In the genomic region with DNA sequence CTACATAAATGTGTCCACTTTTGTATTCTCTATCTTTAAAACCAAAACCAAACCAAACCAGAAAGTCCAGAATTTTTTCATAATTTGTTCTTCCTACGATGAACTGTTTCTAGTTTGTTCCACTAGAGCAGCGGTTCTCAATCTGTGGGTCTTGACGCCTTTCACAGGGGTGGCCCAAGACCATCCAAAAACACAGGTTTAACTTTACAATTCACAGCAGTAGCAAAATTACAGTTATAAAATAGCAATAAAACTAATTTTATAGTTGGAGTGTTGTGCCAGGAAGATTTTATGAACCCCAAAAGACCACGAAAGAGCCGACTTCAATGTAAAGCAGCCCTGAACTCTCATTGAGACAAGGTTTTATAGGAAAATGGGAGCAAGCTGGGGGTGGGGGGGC, we compare ENCODE assay signal across 40 mouse cellular contexts. TPM values are rescaled to one million over a fixed set of nuclear protein-coding genes. Genes with fewer than 3 reads are reported as not detected.
"Had no signal": no experiment of that assay in that cellular context is flagged by ENCODE, and none has a peak within 500 bp of the region (broad histone marks: within the 10 kb centered on the region; RNA-seq: fewer than 3 reads in every experiment).

No protein-coding gene starts in this region.

- H3K27ac ChIP-seq: heart, embryonic 10.5 days; heart, embryonic 13.5 days; heart, embryonic 15.5 days; hindbrain, embryonic 10.5 days; hindbrain, embryonic 12.5 days; hindbrain, embryonic 13.5 days; hindbrain, embryonic 14.5 days; hindbrain, embryonic 15.5 days; hindbrain, postnatal 0 days; intestine, embryonic 15.5 days; kidney, embryonic 15.5 days; kidney, postnatal 0 days; layer of hippocampus, adult 2 months had no signal

- H3K9ac ChIP-seq: heart, embryonic 12.5 days; heart, embryonic 13.5 days; heart, embryonic 15.5 days; hindbrain, embryonic 12.5 days; hindbrain, embryonic 13.5 days; hindbrain, embryonic 14.5 days; hindbrain, embryonic 15.5 days; intestine, embryonic 15.5 days; kidney, embryonic 15.5 days had no signal

- H3K4me2 ChIP-seq: heart, embryonic 11.5 days; heart, embryonic 12.5 days; heart, embryonic 13.5 days; heart, embryonic 15.5 days; hindbrain, embryonic 12.5 days; hindbrain, embryonic 13.5 days; hindbrain, embryonic 14.5 days; hindbrain, embryonic 15.5 days; intestine, embryonic 15.5 days; kidney, embryonic 15.5 days had no signal

- H3K9me3 ChIP-seq: heart, embryonic 15.5 days; hindbrain, embryonic 12.5 days; hindbrain, embryonic 15.5 days; intestine, embryonic 15.5 days; kidney, embryonic 15.5 days had no signal

- ATAC-seq: hindbrain, embryonic 16.5 days; hindbrain, postnatal 0 days; inflammation-experienced regulatory T-cells, adult 6 months; intestine, embryonic 15.5 days; intestine, embryonic 16.5 days; intestine, postnatal 0 days had no signal

- H3K36me3 ChIP-seq: intestine, embryonic 15.5 days had no signal

- H3K4me1 ChIP-seq: heart, embryonic 10.5 days; heart, embryonic 13.5 days; heart, embryonic 15.5 days; hindbrain, embryonic 10.5 days; hindbrain, embryonic 12.5 days; hindbrain, embryonic 13.5 days; hindbrain, embryonic 15.5 days; intestine, embryonic 15.5 days had no signal

- DNase-seq: heart, postnatal 10 days; heart, postnatal 14 days; heart, postnatal 36 days; heart, postnatal 4 days; kidney, adult 11 months; kidney, adult 18-20 months; kidney, adult 2 months; kidney, adult 8-10 months; kidney, adult 9 months; kidney, postnatal 10 days; kidney, postnatal 14 days; kidney, postnatal 25 days; kidney, postnatal 36 days; kidney, postnatal 4 days; layer of hippocampus, adult 9-11 months; layer of hippocampus, postnatal 36 days had no signal

- H3K4me3 ChIP-seq: heart, embryonic 10.5 days; heart, embryonic 12.5 days; heart, embryonic 13.5 days; heart, embryonic 15.5 days; hindbrain, embryonic 10.5 days; hindbrain, embryonic 12.5 days; hindbrain, embryonic 13.5 days; hindbrain, embryonic 15.5 days; intestine, embryonic 15.5 days; kidney, embryonic 15.5 days; layer of hippocampus, adult 2 months had no signal

- H3K27me3 ChIP-seq: heart, embryonic 12.5 days; heart, embryonic 13.5 days; heart, embryonic 15.5 days; hindbrain, embryonic 12.5 days; hindbrain, embryonic 13.5 days; hindbrain, embryonic 15.5 days; intestine, embryonic 15.5 days; kidney, embryonic 15.5 days had no signal

RNA-seq across cellular contexts. Expression of a gene that starts 16.5 kb away (rescaled TPM):
- total RNA-seq: hematopoietic stem cell, adult 5-6 weeks; layer of hippocampus, adult 18-20 months; layer of hippocampus, adult 2 months; layer of hippocampus, postnatal 14 days; layer of hippocampus, postnatal 25 days; layer of hippocampus, postnatal 36 days had no signal
- polyA plus RNA-seq: hindbrain, embryonic 10.5 days; hindbrain, embryonic 14.5 days; hindbrain, embryonic 15.5 days; hindbrain, embryonic 16.5 days; hindbrain, postnatal 0 days; kidney, embryonic 14.5 days had no signal
